Mouse (Mus musculus): ENCODE measurements at regions not wholly inside any gene's neighbourhood (a gene's known extent, or its start where the extent isn't known, plus 50 kb on each side); places are given as distances from the start of the nearest gene placed in this dataset.
A peak's percentile ranks its signal among the peaks of the same experiment; 100 is the strongest.

DNA sequence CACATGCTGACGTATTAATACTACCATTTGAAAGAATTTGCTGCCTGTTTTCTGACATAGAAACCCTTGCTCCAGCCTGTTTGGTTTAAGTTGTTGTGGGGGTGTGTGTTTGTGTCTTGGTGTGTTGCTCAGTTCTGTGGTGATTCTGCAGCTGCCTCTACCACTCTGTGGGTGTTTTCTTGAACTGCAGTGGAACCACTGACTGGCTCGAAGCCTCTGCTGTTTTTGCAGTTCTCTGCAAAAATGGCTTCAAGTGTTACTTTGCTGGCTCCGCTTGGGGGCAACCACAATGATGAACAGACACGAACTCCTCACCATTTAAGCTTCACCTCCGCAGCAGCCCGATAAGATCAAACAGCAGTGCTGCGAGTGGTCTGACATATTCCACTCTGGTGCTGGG lies 274.6 kb downstream of the Ets1 start:
- H3K4me1 ChIP-seq (ENCODE audit: control insufficient read depth, insufficient read depth) = peaks cover 10% of the 10 kb centered on the region
- H3K27ac ChIP-seq (ENCODE audit: low read depth) = no peak overlapping the region
- H3K9me3 ChIP-seq (replicated peaks; ENCODE audit: control insufficient read depth, low read length) = no peaks in the 10 kb centered on the region
- WGBS = 52% methylated on average over 7 of the region's 7 CpGs
- no peaks in the 10 kb centered on the region for H3K36me3 ChIP-seq (replicated peaks; ENCODE audit: control insufficient read depth, insufficient read depth, low read length)
- H3K4me2 ChIP-seq (ENCODE audit: low read depth, low read length) = no peak overlapping the region
- no peak for TF ChIP-seq CTCF (IDR thresholded peaks at IDR 0.05; ENCODE audit: low read depth)
- no peak for TF ChIP-seq EP300 (IDR thresholded peaks at IDR 0.05; ENCODE audit: low read depth)
- no peaks in the 10 kb centered on the region for H3K27me3 ChIP-seq (ENCODE audit: control insufficient read depth, insufficient read depth, low read length)
- no peak overlapping the region for H3K9ac ChIP-seq (replicated peaks; ENCODE audit: low read depth, low read length)
- ATAC-seq (ENCODE audit: insufficient read depth, low read depth) (no peak), DNase-seq (ENCODE audit: low spot score) (no peak)
- H3K4me3 ChIP-seq (ENCODE audit: low read depth, low read length) = no peak overlapping the region

DNA sequence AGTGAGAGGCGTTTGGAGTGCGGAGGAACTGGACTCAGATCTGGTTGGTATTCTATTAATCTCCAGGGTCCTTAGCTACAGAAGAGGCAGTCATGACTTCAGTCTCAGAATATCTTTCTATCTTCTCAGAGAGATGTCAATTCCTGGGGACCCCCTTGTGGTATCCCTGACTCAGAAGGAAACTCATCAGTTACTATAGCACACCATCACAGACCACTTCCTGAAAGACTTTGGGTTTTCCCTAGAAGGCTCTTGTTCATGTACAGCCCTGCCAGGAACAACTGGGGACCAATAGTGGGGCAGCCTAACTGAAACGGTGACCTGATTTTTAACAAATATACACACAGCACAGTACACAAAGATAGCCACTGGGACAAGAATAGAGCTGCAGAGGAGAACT lies 279.6 kb downstream of the Ets1 start:
- Histone ChIP-seq H3K4me1 (ENCODE audit: control insufficient read depth, insufficient read depth) (no peaks in the 10 kb centered on the region), H3K36me3 (replicated peaks; ENCODE audit: control insufficient read depth, insufficient read depth, low read length) (no peaks in the 10 kb centered on the region), H3K4me2 (ENCODE audit: low read depth, low read length) (no peak overlapping the region), H3K27me3 (ENCODE audit: control insufficient read depth, insufficient read depth, low read length) (no peaks in the 10 kb centered on the region), H3K4me3 (ENCODE audit: low read depth, low read length) (no peak overlapping the region), H3K9me3 (replicated peaks; ENCODE audit: control insufficient read depth, low read length) (no peaks in the 10 kb centered on the region), H3K27ac (ENCODE audit: low read depth) (no peak overlapping the region), H3K9ac (replicated peaks; ENCODE audit: low read depth, low read length) (no peak overlapping the region)
- WGBS = 68% methylated on average over 3 of the region's 3 CpGs
- DNase-seq (ENCODE audit: low spot score) (no peak), ATAC-seq (ENCODE audit: insufficient read depth, low read depth) (no peak)
- TF ChIP-seq EP300 (IDR thresholded peaks at IDR 0.05; ENCODE audit: low read depth) (no peak), CTCF (IDR thresholded peaks at IDR 0.05; ENCODE audit: low read depth) (no peak)

DNA sequence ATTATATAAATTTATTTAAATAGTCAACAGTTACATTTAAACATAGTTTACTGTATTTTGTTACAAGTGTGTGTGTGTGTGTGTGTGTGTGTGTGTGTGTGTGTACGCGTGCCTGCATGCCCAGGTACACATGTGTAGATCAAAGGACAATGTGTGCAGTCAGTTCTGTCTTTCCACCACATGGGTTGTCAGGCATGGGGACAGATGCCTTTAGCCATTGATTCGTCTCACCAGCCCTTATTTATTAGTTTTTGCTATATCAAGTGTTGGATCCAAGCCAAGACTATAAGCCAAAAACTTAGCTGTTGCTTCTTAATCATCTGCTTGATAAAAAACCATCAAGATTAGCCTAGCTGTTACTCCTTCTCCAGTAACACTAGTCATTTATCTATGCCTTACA lies 280.7 kb downstream of the Ets1 start:
- Histone ChIP-seq H3K9me3 (replicated peaks; ENCODE audit: control insufficient read depth, low read length) (no peaks in the 10 kb centered on the region), H3K36me3 (replicated peaks; ENCODE audit: control insufficient read depth, insufficient read depth, low read length) (no peaks in the 10 kb centered on the region), H3K4me1 (ENCODE audit: control insufficient read depth, insufficient read depth) (no peaks in the 10 kb centered on the region), H3K27me3 (ENCODE audit: control insufficient read depth, insufficient read depth, low read length) (no peaks in the 10 kb centered on the region), H3K9ac (replicated peaks; ENCODE audit: low read depth, low read length) (no peak overlapping the region), H3K4me3 (ENCODE audit: low read depth, low read length) (no peak overlapping the region), H3K4me2 (ENCODE audit: low read depth, low read length) (no peak overlapping the region), H3K27ac (ENCODE audit: low read depth) (no peak overlapping the region)
- DNase-seq (ENCODE audit: low spot score) (no peak), ATAC-seq (ENCODE audit: insufficient read depth, low read depth) (no peak)
- WGBS = 83% methylated on average over 3 of the region's 3 CpGs
- TF ChIP-seq CTCF (IDR thresholded peaks at IDR 0.05; ENCODE audit: low read depth) = no peak
- TF ChIP-seq EP300 (IDR thresholded peaks at IDR 0.05; ENCODE audit: low read depth) = no peak

DNA sequence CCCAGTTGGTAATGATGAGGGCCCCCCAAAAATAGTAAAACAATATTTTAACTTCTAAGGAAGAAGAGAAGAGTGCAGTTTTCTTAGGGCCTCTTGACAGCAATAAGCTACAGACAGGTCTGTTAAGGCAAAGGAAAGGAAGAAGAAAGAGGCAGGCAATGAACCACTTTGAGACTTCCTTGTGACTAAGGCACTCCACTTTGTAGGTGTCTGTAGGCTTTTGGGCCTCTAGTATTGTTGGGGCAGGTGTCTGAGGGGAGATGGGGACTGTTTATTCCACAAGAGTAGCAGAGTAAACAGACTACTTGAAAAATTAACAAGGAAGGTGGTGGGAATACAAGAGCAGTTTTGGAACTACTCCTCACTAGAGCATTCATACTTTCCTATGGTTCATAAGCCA lies 287.9 kb downstream of the Ets1 start:
- DNase-seq (ENCODE audit: low spot score) (no peak), ATAC-seq (ENCODE audit: insufficient read depth, low read depth) (no peak)
- Histone ChIP-seq H3K4me1 (ENCODE audit: control insufficient read depth, insufficient read depth) (no peaks in the 10 kb centered on the region), H3K4me3 (ENCODE audit: low read depth, low read length) (no peak overlapping the region), H3K9ac (replicated peaks; ENCODE audit: low read depth, low read length) (no peak overlapping the region), H3K4me2 (ENCODE audit: low read depth, low read length) (no peak overlapping the region), H3K27ac (ENCODE audit: low read depth) (no peak overlapping the region), H3K27me3 (ENCODE audit: control insufficient read depth, insufficient read depth, low read length) (no peaks in the 10 kb centered on the region), H3K36me3 (replicated peaks; ENCODE audit: control insufficient read depth, insufficient read depth, low read length) (no peaks in the 10 kb centered on the region), H3K9me3 (replicated peaks; ENCODE audit: control insufficient read depth, low read length) (no peaks in the 10 kb centered on the region)
- TF ChIP-seq EP300 (IDR thresholded peaks at IDR 0.05; ENCODE audit: low read depth) (no peak), CTCF (IDR thresholded peaks at IDR 0.05; ENCODE audit: low read depth) (no peak)

DNA sequence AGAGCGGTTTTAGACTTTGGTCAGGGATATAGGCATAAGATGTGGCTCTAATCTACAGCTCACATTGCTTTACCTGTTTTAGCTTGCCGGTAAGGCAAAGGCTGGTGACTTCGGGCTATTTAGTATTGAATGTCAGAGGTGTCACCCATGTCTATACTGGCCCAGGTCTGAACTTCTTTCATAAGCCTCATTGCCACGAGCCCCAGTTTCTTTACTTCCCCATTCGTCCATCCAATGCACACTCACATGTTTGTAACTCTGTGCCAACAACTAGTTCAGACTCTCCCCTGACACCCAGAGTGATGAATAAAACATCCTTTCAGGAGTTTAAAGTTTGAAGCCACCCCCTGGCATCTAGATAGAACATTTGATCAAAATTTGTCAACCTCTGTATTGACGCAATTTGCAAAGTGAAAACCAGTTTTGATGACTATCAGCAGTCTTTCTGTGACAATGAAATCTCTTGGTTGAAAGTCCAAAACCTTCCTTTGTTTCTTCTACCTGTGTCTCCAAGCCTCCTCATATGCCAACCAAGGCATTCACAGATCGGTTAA lies 288.4 kb downstream of the Ets1 start:
- Histone ChIP-seq H3K4me1 (ENCODE audit: control insufficient read depth, insufficient read depth) (no peaks in the 10 kb centered on the region), H3K9me3 (replicated peaks; ENCODE audit: control insufficient read depth, low read length) (no peaks in the 10 kb centered on the region), H3K9ac (replicated peaks; ENCODE audit: low read depth, low read length) (no peak overlapping the region), H3K27me3 (ENCODE audit: control insufficient read depth, insufficient read depth, low read length) (no peaks in the 10 kb centered on the region), H3K36me3 (replicated peaks; ENCODE audit: control insufficient read depth, insufficient read depth, low read length) (no peaks in the 10 kb centered on the region), H3K27ac (ENCODE audit: low read depth) (no peak overlapping the region), H3K4me2 (ENCODE audit: low read depth, low read length) (no peak overlapping the region), H3K4me3 (ENCODE audit: low read depth, low read length) (no peak overlapping the region)
- no peak for TF ChIP-seq EP300 (IDR thresholded peaks at IDR 0.05; ENCODE audit: low read depth)
- TF ChIP-seq CTCF (IDR thresholded peaks at IDR 0.05; ENCODE audit: low read depth) = no peak
- 89% methylated on average over 7 of the region's 7 CpGs for WGBS
- no peak for DNase-seq (ENCODE audit: low spot score)
- ATAC-seq (ENCODE audit: insufficient read depth, low read depth) = no peak

DNA sequence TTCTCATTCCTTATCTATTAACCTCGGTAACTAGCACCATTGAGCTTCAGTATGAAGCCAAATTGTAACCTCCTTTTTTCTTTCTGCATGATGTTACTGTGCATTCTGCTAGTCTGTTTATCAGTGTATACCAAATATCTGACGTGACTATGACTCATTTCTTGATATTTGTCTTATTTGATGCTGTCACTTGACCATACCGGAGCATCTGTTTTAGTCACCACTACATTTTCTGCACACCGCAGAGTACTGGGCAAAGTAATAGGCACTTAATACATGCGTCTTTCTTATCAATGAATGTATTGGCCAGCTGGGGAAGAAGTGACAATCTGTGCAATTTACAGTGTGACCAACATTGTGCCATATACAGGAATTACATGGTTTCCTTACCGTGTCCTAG lies 289.0 kb downstream of the Ets1 start:
- Histone ChIP-seq H3K9me3 (replicated peaks; ENCODE audit: control insufficient read depth, low read length) (no peaks in the 10 kb centered on the region), H3K4me1 (ENCODE audit: control insufficient read depth, insufficient read depth) (no peaks in the 10 kb centered on the region), H3K4me3 (ENCODE audit: low read depth, low read length) (no peak overlapping the region), H3K27ac (ENCODE audit: low read depth) (peak overlapping the region; percentile 40; the same call in 1 of the 2 replicates), H3K36me3 (replicated peaks; ENCODE audit: control insufficient read depth, insufficient read depth, low read length) (no peaks in the 10 kb centered on the region), H3K27me3 (ENCODE audit: control insufficient read depth, insufficient read depth, low read length) (no peaks in the 10 kb centered on the region), H3K9ac (replicated peaks; ENCODE audit: low read depth, low read length) (no peak overlapping the region), H3K4me2 (ENCODE audit: low read depth, low read length) (no peak overlapping the region)
- DNase-seq (ENCODE audit: low spot score) (no peak), ATAC-seq (ENCODE audit: insufficient read depth, low read depth) (no peak)
- 78% methylated on average over 6 of the region's 6 CpGs for WGBS
- no peak for TF ChIP-seq CTCF (IDR thresholded peaks at IDR 0.05; ENCODE audit: low read depth)
- no peak for TF ChIP-seq EP300 (IDR thresholded peaks at IDR 0.05; ENCODE audit: low read depth)
